Mouse (Mus musculus) liver, embryonic 14.5 days (tissue): Measurements from ENCODE around the gene Ctf2.

Experiments used
- CTCF ChIP-seq: IDR thresholded peaks from 2 replicates; pipeline ENCODE4 v1.5.1; 2016; ENCODE audit warnings: antibody characterized with exemption, low read depth, control low read depth
- EP300 ChIP-seq: IDR thresholded peaks from 2 replicates; pipeline ENCODE4 v1.6.1; 2016; ENCODE audit warnings: antibody characterized with exemption, low read depth

- no peak for TF ChIP-seq EP300
- TF ChIP-seq CTCF: peak; percentile 56
Observed at GRCm38 (mm10) chr7:127708207-127709078, 23.5 kb downstream of the Ctf2 start, which contains the start of gene Bcl7c.
